Mouse (Mus musculus) inflammation-experienced regulatory T-cells, adult 16 weeks (primary cell): ENCODE results near the gene AY358078. TPM values are rescaled to one million over a fixed set of nuclear protein-coding genes. Genes with fewer than 3 reads are reported as not detected.

Source experiments
- polyA plus RNA-seq: library from polyadenylated mRNA; unstranded; fragments of 100-300 nt; shearing (Covaris generic); gene quantifications from one replicate; pipeline ENCODE4 v1.2.1, GENCODE M21; 2017

The AY358078 gene
- not detected for polyA plus RNA-seq

DNA sequence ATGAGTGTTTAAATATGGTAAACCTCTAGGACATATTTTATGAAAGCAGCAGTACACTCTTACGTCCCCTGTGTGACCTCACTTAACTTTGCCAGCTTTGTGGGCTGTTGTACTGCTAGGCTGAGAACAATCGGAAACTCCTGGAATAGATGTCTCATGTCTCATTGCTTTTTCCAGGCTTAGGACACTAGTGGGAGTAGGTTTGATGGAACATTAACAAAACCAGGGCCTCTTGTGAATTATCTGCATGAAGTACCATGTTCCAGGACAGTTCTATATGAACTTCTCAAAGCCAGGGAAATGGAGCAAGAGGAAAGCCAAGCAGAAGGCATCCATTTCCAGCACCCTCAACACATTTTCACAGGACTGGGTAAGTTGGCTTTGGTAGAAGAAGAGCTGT lies at the start of gene AY358078:
TSS of gene AY358078 (plus strand) at position 301 of the 400 bp plus-strand sequence.

DNA sequence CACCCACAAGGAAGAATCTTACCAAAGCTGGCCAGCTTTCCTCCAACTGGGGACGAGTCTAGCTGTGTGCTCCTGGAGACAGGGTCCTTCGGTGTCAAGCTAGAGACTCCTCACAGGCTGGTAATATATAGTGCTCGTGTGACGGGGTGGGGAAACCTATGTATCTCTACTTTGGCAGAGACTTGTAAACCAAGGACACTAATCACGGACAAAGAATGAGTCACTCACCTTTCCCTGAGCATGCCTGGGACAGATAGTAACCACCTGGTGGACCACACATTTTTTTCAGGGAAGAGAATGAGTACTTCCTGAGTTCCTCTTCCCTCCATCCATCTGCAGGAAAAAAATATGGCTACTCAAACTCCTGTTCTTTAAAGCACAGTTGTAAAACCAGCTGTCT lies 26.4 kb upstream of the AY358078 start, which contains the start of gene Ang4:
TSS of gene Ang4 (minus strand) at position 101 of the 400 bp plus-strand sequence.

DNA sequence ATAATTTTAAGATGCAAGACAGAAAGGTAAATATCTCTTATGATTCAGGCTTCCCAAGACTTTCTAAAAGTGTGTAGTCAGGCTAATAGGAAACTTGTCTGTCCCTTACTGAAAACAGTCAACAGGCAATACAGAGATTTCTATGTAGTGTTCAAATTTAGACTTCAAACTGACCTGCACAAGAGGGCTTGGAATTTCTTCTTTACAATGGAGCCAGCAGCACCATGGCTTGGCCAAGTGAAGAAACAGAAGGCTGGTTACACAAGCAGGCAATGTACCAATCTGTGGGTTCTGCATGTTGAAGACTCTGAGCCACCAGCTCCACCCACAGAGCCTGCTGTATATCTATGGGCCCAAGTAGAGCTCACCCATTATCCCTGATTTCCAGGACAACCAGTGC lies 53.6 kb downstream of the AY358078 start, which contains the start of gene Ear6:
TSS of gene Ear6 (plus strand) at position 301 of the 400 bp plus-strand sequence.

Other genes starting within 250 kb of the AY358078 start
- gene Gm5622, start 247.3 kb upstream of the AY358078 start, polyA plus RNA-seq: not detected
- not detected for gene Gm17175, start 226.0 kb upstream of the AY358078 start, polyA plus RNA-seq
- not detected for gene Gm17174, start 207.9 kb upstream of the AY358078 start, polyA plus RNA-seq
- gene Gm17078, start 188.7 kb upstream of the AY358078 start, polyA plus RNA-seq: not detected
- not detected for gene Gm4181, start 164.4 kb upstream of the AY358078 start, polyA plus RNA-seq
- gene Gm17079, start 104.6 kb upstream of the AY358078 start, polyA plus RNA-seq: not detected
- gene Gm5800, start 82.9 kb upstream of the AY358078 start, polyA plus RNA-seq: not detected
- gene Ang4, start 26.5 kb upstream of the AY358078 start, polyA plus RNA-seq: not detected
- not detected for gene Ear6, start 53.7 kb downstream of the AY358078 start, polyA plus RNA-seq
- gene Mettl17, start 84.8 kb downstream of the AY358078 start, polyA plus RNA-seq: 110 TPM
- 0.46 TPM for gene Slc39a2, start 92.8 kb downstream of the AY358078 start, polyA plus RNA-seq
- gene Ndrg2, start 114.1 kb downstream of the AY358078 start, polyA plus RNA-seq: 47.0 TPM
- gene Tppp2, start 118.4 kb downstream of the AY358078 start, polyA plus RNA-seq: not detected
- gene Rnase13, start 122.7 kb downstream of the AY358078 start, polyA plus RNA-seq: not detected
- 1.3 TPM for gene Arhgef40, start 184.7 kb downstream of the AY358078 start, polyA plus RNA-seq
- not detected for gene Tmem253, start 215.6 kb downstream of the AY358078 start, polyA plus RNA-seq
- gene Zfp219, start 220.7 kb downstream of the AY358078 start, polyA plus RNA-seq: 11.7 TPM
- gene Olfr221, start 242.4 kb downstream of the AY358078 start, polyA plus RNA-seq: 0.18 TPM